Mouse (Mus musculus) myocyte (in vitro differentiated cells): Measurements from ENCODE around the gene Itih5.

Experiments used
- CEBPB ChIP-seq: IDR thresholded peaks from 2 replicates; pipeline ENCODE4 v1.6.1; 2011; ENCODE audit warnings: mild to moderate bottlenecking, moderate library complexity; ENCODE audit not compliant: poor library complexity, insufficient read depth, severe bottlenecking
- MAX ChIP-seq: IDR thresholded peaks from one replicate; pipeline ENCODE4 v1.6.1; 2011; ENCODE audit warnings: low read depth, mild to moderate bottlenecking, control low read depth
- POLR2A ChIP-seq: IDR thresholded peaks from one replicate; pipeline ENCODE4 v1.6.1; 2011; ENCODE audit warnings: low read depth, mild to moderate bottlenecking, control low read depth, moderate library complexity; ENCODE audit not compliant: insufficient read length
- POLR2AphosphoS2 ChIP-seq: IDR thresholded peaks from one replicate; pipeline ENCODE4 v1.6.1; 2011; ENCODE audit warnings: low read depth, control low read depth; ENCODE audit not compliant: insufficient read length
- TCF12 ChIP-seq: IDR thresholded peaks from one replicate; pipeline ENCODE4 v1.6.1; 2011; ENCODE audit warnings: mild to moderate bottlenecking, control low read depth; ENCODE audit not compliant: poor library complexity, insufficient read depth, severe bottlenecking
- TCF3 ChIP-seq: IDR thresholded peaks from one replicate; pipeline ENCODE4 v1.6.1; 2011; ENCODE audit warnings: low read depth, control low read depth; ENCODE audit not compliant: insufficient read length
- USF1 ChIP-seq: IDR thresholded peaks from one replicate; pipeline ENCODE4 v1.6.1; 2011; ENCODE audit warnings: low read depth, mild to moderate bottlenecking, control low read depth, moderate library complexity

GRCm38 (mm10) chr2:10256949-10257348 lies 103.6 kb downstream of the Itih5 start:
- no peak for TF ChIP-seq POLR2A
- TF ChIP-seq TCF12 = no peak
- no peak for TF ChIP-seq USF1
- TF ChIP-seq MAX = no peak
- no peak for TF ChIP-seq POLR2AphosphoS2
- no peak for TF ChIP-seq TCF3
- no peak for TF ChIP-seq CEBPB
